Mouse (Mus musculus) hindbrain, embryonic 15.5 days (tissue): ENCODE data around the gene Rassf7. TPM values are rescaled to one million over a fixed set of nuclear protein-coding genes. Genes with fewer than 3 reads are reported as not detected.

Source experiments
- ATAC-seq: fragments of 200-750 bp; cut with Nextera tagmentation; 2 replicates; pipeline ENCODE4 v1.8.0; 2017; ENCODE audit warnings: low read depth, moderate number of reproducible peaks, moderate TSS enrichment; ENCODE audit not compliant: low FRiP score
- H3K27ac ChIP-seq: fragments of 300-500 bp; sonication (generic); replicated peaks from 2 replicates; pipeline ENCODE4 v1.5.1; 2015; ENCODE audit warnings: mild to moderate bottlenecking, inconsistent platforms
- H3K27me3 ChIP-seq: fragments of 300-500 bp; sonication (generic); 2 replicates; pipeline ENCODE4 v1.6.1; 2015; ENCODE audit warnings: control low read depth, inconsistent platforms
- H3K36me3 ChIP-seq: fragments of 300-500 bp; sonication (generic); 2 replicates; pipeline ENCODE4 v1.6.1; 2015; ENCODE audit warnings: control low read depth, inconsistent platforms
- H3K4me1 ChIP-seq: fragments of 300-500 bp; sonication (generic); replicated peaks from 2 replicates; pipeline ENCODE4 v1.6.1; 2015; ENCODE audit warnings: control low read depth, inconsistent platforms
- H3K4me2 ChIP-seq: fragments of 300-500 bp; sonication (generic); 2 replicates; pipeline ENCODE4 v1.6.1; 2015; ENCODE audit warnings: moderate library complexity, mild to moderate bottlenecking, inconsistent platforms
- H3K4me3 ChIP-seq: fragments of 300-500 bp; sonication (generic); 2 replicates; pipeline ENCODE4 v1.5.1; 2015; ENCODE audit warnings: mild to moderate bottlenecking, inconsistent platforms
- H3K9ac ChIP-seq: fragments of 300-500 bp; sonication (generic); 2 replicates; pipeline ENCODE4 v1.6.1; 2015; ENCODE audit warnings: inconsistent platforms
- H3K9me3 ChIP-seq: fragments of 300-500 bp; sonication (generic); 2 replicates; pipeline ENCODE4 v1.6.1; 2016; ENCODE audit warnings: control low read depth, inconsistent platforms
- WGBS: fragments of 180-500 bp; shearing (Covaris S2); methylation state at CpG from one replicate; pipeline ENCODE4 v1.1.7; 2015; 5-methylcytosine and 5-hydroxymethylcytosine counted together
- polyA plus RNA-seq: library from polyadenylated mRNA; unstranded; fragments of >200 nt; fragmentation: Nextera tagmentation; extraction: Ambion mirVana; gene quantifications from 2 replicates; pipeline ENCODE4 v1.2.1, GENCODE M21; 2015

Gene Rassf7
- polyA plus RNA-seq, 1 experiment from 2014 or later = 24.5 TPM

DNA sequence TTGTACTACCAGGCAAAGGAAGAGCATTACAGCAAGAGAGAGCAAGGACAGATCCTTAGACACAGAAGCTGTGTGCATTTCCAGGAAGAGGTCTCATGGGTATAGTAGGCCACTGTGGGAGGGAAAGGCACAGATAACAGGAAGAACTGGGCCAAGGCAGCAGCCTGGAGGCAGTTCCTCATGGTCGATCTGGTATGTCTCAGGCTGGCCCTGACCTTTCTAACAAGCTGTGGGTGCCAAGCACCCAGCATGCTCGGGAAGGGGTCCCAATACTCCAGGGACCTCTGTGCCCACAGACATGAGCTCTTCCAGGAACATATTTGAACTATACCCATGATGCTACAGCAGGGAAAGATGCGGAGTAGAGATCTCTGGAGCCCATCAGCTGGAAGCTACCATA is 11.1 kb upstream of the Rassf7 start:
- no peak for ATAC-seq
- WGBS = 81% methylated on average over 3 of the region's 3 CpGs
- H3K27me3 ChIP-seq = no peaks in the 10 kb centered on the region
- H3K4me2 ChIP-seq = no peak overlapping the region
- no peak overlapping the region for H3K4me3 ChIP-seq
- no peak overlapping the region for H3K9ac ChIP-seq
- no peak overlapping the region for H3K27ac ChIP-seq
- H3K4me1 ChIP-seq = no peaks in the 10 kb centered on the region
- no peaks in the 10 kb centered on the region for H3K9me3 ChIP-seq
- no peaks in the 10 kb centered on the region for H3K36me3 ChIP-seq

DNA sequence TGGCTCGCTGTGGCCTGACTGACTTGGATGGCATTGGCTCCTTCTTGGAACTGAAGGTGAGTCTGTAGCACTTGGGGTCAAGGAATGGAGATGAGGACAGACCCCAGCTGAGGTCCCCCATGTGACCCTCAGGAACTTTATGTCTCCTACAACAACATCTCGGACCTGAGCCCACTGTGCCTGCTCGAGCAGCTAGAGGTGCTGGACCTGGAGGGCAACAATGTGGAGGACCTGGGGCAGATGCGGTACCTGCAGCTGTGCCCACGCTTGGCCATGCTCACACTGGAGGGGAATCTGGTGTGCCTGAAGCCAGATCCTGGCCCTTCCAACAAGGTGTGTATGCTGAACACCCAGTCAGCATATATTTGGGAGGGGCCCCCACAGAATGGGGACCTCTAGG is 10.2 kb upstream of the Rassf7 start:
- H3K36me3 ChIP-seq = no peaks in the 10 kb centered on the region
- 93% methylated on average over 5 of the region's 5 CpGs for WGBS
- H3K4me1 ChIP-seq = no peaks in the 10 kb centered on the region
- no peak for ATAC-seq
- H3K4me2 ChIP-seq = no peak overlapping the region
- H3K9ac ChIP-seq = no peak overlapping the region
- H3K27ac ChIP-seq = no peak overlapping the region
- no peaks in the 10 kb centered on the region for H3K9me3 ChIP-seq
- H3K27me3 ChIP-seq = no peaks in the 10 kb centered on the region
- no peak overlapping the region for H3K4me3 ChIP-seq

- WGBS = 94% methylated on average over 18 of the region's 18 CpGs
Measured at GRCm38 (mm10) chr7:141206182-141206937, 9.3 kb upstream of the Rassf7 start.

DNA sequence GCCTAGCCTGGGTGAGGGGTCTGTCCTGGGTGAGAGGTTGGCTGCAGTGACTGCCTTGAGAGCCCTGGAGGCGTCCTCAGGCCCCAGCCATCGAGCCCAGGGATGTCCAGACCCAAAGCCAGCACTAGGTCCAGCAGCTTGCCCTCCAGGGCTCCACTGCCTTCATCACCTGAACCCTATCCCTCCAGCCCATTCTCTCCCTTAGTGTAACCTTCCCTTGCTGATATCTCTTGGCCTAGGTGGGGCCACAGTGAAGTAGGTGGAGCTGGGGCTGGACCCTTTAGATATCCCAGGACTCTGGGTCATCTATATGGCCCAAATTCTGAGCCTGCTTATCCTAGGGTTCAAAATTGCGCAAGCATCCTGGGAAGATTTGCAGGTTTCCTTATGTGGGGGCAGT is 6.1 kb upstream of the Rassf7 start:
- no peaks in the 10 kb centered on the region for H3K27me3 ChIP-seq
- no peak for ATAC-seq
- H3K27ac ChIP-seq = no peak overlapping the region
- H3K9ac ChIP-seq = no peak overlapping the region
- no peak overlapping the region for H3K4me2 ChIP-seq
- H3K4me3 ChIP-seq = no peak overlapping the region
- WGBS = 84% methylated on average over 3 of the region's 3 CpGs
- no peaks in the 10 kb centered on the region for H3K9me3 ChIP-seq
- H3K4me1 ChIP-seq = no peaks in the 10 kb centered on the region
- no peaks in the 10 kb centered on the region for H3K36me3 ChIP-seq

More at GRCm38 (mm10) chr7:141206182-141206937, 9.3 kb upstream of the Rassf7 start:
- Histone ChIP-seq H3K27me3 (no peaks in the 10 kb centered on the region), H3K36me3 (no peaks in the 10 kb centered on the region), H3K4me1 (no peaks in the 10 kb centered on the region), H3K9me3 (no peaks in the 10 kb centered on the region), H3K9ac (no peak overlapping the region), H3K27ac (no peak overlapping the region), H3K4me2 (no peak overlapping the region), H3K4me3 (no peak overlapping the region)
- 0 out of 2 replicates have a peak, but pooled peaks have one; percentile 31 for ATAC-seq

DNA sequence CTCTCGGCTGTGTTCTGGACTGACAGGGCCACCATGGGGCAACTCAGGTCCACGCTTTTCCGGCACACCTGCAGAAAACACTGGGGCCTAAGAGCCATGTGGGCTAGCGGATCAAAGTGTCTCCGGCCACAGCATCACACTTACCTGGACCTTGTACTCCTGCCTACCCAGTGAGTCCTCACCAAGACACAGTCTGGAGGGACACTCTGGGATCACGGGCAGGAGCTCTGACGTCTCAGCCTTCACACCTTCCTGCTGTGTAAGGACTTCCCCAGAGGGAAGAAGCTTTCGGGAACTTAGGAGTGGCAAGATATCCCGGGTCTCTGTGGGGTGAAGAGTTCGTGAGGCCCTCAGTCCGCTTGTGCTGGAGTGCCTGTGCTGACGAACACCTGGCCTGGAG is 5.5 kb upstream of the Rassf7 start:
- no peaks in the 10 kb centered on the region for H3K36me3 ChIP-seq
- no peak overlapping the region for H3K4me3 ChIP-seq
- 87% methylated on average over 12 of the region's 12 CpGs for WGBS
- H3K27me3 ChIP-seq = no peaks in the 10 kb centered on the region
- no peaks in the 10 kb centered on the region for H3K9me3 ChIP-seq
- ATAC-seq = no peak
- no peak overlapping the region for H3K9ac ChIP-seq
- H3K4me1 ChIP-seq = peaks cover 5% of the 10 kb centered on the region
- H3K27ac ChIP-seq = no peak overlapping the region
- no peak overlapping the region for H3K4me2 ChIP-seq

GRCm38 (mm10) chr7:141210606-141211131 is 5.0 kb upstream of the Rassf7 start:
- Histone ChIP-seq H3K4me1 (peaks cover 6% of the 10 kb centered on the region), H3K9ac (no peak overlapping the region), H3K27ac (no peak overlapping the region), H3K4me2 (no peak overlapping the region), H3K27me3 (no peaks in the 10 kb centered on the region), H3K36me3 (no peaks in the 10 kb centered on the region), H3K9me3 (no peaks in the 10 kb centered on the region), H3K4me3 (no peak overlapping the region)
- ATAC-seq = no peak
- 91% methylated on average over 14 of the region's 14 CpGs for WGBS

DNA sequence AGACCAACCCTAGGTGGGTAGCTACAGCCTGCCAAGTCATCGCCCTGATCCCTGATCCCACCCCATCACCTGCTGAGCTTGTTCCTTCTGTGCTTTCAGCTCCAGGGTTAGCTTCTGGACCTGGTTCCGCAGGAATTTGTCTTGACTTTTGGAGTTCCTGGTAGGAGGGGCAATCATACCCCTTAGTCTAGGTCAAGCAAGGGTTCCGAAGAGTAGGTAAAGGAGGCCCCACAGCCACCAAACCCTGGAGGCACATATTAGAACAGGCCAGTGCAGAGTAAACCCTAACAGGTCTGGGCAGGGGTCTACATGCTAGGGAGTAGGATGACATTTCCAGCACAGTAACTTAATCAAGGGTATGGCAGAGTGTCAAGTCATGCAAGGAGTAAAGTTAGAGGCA is 2.5 kb upstream of the Rassf7 start:
- no peak for ATAC-seq
- H3K4me2 ChIP-seq = no peak overlapping the region
- H3K4me1 ChIP-seq = peaks cover 20% of the 10 kb centered on the region
- H3K9ac ChIP-seq = no peak overlapping the region
- 92% methylated on average over 3 of the region's 3 CpGs for WGBS
- H3K27me3 ChIP-seq = no peaks in the 10 kb centered on the region
- no peak overlapping the region for H3K27ac ChIP-seq
- no peaks in the 10 kb centered on the region for H3K36me3 ChIP-seq
- no peaks in the 10 kb centered on the region for H3K9me3 ChIP-seq
- no peak overlapping the region for H3K4me3 ChIP-seq

- H3K36me3 ChIP-seq = no peaks in the 10 kb centered on the region
- no peak for ATAC-seq
- H3K4me3 ChIP-seq = peak within 1 kb of the TSS; percentile 65
- H3K4me2 ChIP-seq = peak within 1 kb of the TSS; percentile 98
- 0 out of 2 replicates have a peak within 1 kb of the TSS, but pooled peaks have one; percentile 65 for H3K9ac ChIP-seq
- no peaks in the 10 kb centered on the region for H3K9me3 ChIP-seq
- H3K4me1 ChIP-seq = peaks cover 20% of the 10 kb centered on the region
- H3K27me3 ChIP-seq = no peaks in the 10 kb centered on the region
- peak within 1 kb of the TSS; percentile 54 for H3K27ac ChIP-seq
- 96% methylated on average over 11 of the region's 11 CpGs for WGBS
Measured at GRCm38 (mm10) chr7:141213605-141214235, 1.9 kb upstream of the Rassf7 start, which contains the start of gene Lmntd2. TSS of gene Lmntd2 (minus strand) at chr7:141214080.

DNA sequence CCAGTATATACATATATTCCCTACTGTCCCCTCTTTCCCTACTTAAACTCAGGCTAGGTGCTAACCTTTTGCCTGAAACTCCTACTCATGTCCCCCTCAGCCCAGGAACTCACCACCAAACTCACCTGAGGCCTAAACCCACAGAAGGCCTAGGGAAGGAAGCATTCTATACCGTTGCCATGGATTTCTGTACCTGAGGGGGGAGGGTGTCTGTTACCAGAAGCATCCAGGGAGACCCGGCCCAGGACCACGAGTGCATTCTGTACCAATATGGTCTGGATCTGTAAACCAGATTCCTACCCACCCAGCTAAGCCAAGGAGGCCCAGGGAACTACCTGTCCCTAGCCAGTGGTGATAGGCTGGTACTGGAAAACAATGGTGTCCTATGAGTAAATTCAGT is 1.4 kb upstream of the Rassf7 start:
- H3K9me3 ChIP-seq = no peaks in the 10 kb centered on the region
- ATAC-seq = no peak
- H3K9ac ChIP-seq = no peak overlapping the region
- H3K4me3 ChIP-seq = no peak overlapping the region
- no peaks in the 10 kb centered on the region for H3K27me3 ChIP-seq
- H3K27ac ChIP-seq = no peak overlapping the region
- H3K36me3 ChIP-seq = no peaks in the 10 kb centered on the region
- H3K4me1 ChIP-seq = peaks cover 20% of the 10 kb centered on the region
- H3K4me2 ChIP-seq = no peak overlapping the region
- WGBS = 83% methylated on average over 3 of the region's 3 CpGs

DNA sequence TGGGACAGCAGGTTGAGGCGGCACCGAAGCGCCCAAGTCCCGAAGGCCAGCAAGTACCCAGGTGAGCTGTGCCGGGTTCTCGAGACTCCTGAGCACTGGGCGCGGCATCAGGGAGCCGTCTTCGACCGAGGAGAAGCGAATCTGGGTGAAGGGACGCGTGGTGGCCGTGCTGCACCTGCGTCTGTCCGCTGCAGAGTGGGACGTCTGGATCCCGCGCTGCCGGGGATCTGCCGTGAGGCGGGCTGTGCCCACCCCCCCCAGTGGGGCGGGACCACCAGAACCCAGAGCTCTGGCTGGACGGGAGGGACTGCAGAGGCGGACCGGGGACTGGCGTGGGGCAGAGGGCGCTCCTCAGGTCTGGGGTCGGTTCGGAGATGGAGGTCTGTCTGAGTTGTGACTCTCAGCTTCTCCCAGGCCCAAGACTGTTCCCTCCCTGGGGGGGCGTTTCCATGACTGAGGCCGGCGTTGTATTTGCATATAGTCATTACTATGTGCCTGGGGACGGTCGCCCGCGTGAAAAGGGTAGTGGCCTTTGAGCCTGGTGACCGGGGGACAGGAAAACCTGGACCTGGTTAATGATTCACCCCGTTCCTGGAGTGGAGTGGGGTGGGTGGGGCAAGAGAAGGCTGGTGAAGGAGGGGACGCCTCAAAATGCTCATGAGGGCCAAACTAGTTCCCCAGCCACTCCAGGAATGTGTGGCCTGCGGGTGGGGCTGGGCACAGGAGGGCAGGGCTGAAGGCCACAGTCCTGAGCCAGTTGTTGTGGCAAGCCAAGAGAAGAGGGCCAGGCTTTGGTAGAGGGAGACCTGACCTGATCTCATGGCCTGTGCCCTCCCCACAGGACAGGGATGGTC is 447 bp downstream of the Rassf7 start:
- Histone ChIP-seq H3K4me2 (peak overlapping the region; percentile 98), H3K36me3 (no peaks in the 10 kb centered on the region), H3K27me3 (no peaks in the 10 kb centered on the region), H3K9ac (peak overlapping the region; percentile 65), H3K9me3 (no peaks in the 10 kb centered on the region), H3K4me3 (peak overlapping the region; percentile 65), H3K27ac (peak overlapping the region; percentile 69), H3K4me1 (peaks cover 24% of the 10 kb centered on the region)
- peak; percentile 69 for ATAC-seq
- WGBS = 1% methylated on average over 41 of the region's 42 CpGs

GRCm38 (mm10) chr7:141216894-141217293 is 1.2 kb downstream of the Rassf7 start:
- no peaks in the 10 kb centered on the region for H3K27me3 ChIP-seq
- no peaks in the 10 kb centered on the region for H3K9me3 ChIP-seq
- ATAC-seq = no peak
- H3K4me3 ChIP-seq = peak overlapping the region; percentile 65; the same call in 1 of the 2 replicates
- H3K9ac ChIP-seq = no peak overlapping the region
- H3K4me1 ChIP-seq = peaks cover 31% of the 10 kb centered on the region
- WGBS = 90% methylated on average over 11 of the region's 11 CpGs
- H3K27ac ChIP-seq = no peak overlapping the region
- H3K36me3 ChIP-seq = no peaks in the 10 kb centered on the region
- H3K4me2 ChIP-seq = peak overlapping the region; percentile 98; the same call in 1 of the 2 replicates
